Mouse (Mus musculus) heart, adult 2 months (tissue): ENCODE data around the gene Cttnbp2.

ENCODE experiments used
- CTCF ChIP-seq: fragments of 200-600 bp; IDR thresholded peaks from 2 replicates; pipeline ENCODE4 v1.8.1; 2022; ENCODE audit warnings: antibody characterized with exemption, mild to moderate bottlenecking, moderate library complexity
- EP300 ChIP-seq: fragments of 200-500 bp; IDR thresholded peaks from 2 replicates; pipeline ENCODE4 v1.6.1; 2011; ENCODE audit warnings: low read depth, low read length, control low read depth; ENCODE audit not compliant: insufficient read depth

GRCm38 (mm10) chr6:18547516-18548465 is 33.1 kb upstream of the Cttnbp2 start:
- TF ChIP-seq CTCF (no peak), EP300 (no peak)
